Mouse (Mus musculus): Measurements from ENCODE around the gene Dpp6.

The Dpp6 gene

DNA sequence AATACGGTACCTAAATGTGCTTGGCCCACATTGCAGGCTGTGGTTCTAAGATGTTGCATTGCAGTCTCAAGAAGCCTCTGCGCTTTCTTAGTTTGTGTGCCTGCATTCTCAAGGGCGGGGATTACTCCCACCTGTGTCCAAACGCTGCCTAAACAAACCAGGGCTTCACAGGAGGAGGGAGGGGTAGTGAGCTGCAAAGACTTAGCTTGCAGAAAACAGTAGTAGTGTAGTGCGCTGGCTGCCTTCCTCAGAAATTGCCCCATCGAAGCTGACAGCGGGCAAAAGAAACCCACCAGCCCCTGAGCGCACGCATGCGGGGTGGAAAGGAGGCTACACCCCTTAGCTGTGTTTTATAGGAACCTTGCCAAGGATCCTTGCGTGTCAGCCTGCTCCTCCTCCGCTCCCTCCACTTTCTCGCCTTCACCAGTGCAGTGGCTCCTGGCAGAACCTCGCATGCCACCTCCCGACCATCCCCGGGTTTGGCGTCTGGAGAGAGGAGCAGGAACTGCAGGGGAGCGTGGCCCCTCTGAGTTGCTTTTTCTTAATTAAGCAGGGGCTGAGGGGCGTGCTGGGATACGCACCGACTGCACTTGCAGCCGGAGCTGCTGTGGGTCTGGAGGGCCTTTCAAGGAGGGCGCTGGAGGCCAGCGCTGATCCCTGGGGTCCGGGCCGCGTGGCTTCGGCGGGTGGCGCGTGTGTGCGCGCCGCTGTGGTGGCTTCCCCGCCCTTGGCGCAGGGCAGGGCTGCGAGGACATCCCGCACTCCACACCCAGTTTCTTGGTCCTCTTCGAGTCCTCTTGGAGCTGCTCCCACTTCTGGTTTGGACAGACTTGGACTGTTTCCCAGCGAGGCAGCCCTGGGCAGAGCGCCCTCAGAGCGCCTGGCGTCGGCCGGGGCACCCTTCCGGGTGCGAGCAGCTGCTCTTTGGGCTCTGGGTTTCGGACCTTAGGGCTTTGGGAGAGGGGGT, at the start of gene Dpp6:
Gene Dpp6, plus strand, starts transcription at position 229 of the 967 bp plus-strand sequence.
- no peak for DNase-seq (ENCODE audit: low spot score)

DNA sequence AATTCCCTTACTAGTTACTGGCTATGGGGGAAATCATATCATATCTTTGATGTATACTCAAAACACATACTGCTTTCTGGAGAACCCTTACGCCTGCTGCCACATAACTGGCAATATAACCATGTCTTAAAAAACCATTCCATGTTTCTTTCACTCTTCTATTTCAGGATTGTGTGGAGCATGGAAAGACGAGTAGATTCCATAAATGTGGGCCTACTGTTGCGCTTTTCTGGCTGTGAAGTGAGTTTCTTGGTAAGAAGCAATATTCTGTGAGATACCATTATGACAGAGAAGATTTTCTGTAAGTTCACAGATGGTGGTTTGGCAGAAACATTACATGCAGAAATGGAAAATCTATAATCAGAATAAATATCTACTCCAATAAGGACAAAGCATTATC, 33.0 kb upstream of the Dpp6 start:
- DNase-seq (ENCODE audit: low spot score) = no peak

DNA sequence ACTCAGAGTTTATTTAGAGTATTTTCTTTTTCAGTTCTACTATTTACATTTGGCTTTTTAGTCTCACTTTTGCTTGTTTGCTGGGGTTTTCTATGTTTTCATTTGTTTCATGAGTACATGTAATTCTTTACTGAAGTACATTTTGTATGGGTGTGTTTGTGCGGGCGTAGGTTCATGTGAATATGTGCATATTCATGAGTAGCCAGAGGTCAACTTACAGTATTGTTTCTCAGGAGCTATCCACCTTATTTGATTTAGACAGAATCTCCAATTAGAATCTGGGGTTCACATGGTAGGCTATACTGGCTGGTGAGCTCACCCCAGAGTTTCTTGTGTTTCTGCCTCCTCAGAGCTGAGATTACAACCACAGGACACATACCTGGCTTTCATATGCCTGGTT, 21.5 kb upstream of the Dpp6 start:
- DNase-seq (ENCODE audit: low spot score) = no peak

DNA sequence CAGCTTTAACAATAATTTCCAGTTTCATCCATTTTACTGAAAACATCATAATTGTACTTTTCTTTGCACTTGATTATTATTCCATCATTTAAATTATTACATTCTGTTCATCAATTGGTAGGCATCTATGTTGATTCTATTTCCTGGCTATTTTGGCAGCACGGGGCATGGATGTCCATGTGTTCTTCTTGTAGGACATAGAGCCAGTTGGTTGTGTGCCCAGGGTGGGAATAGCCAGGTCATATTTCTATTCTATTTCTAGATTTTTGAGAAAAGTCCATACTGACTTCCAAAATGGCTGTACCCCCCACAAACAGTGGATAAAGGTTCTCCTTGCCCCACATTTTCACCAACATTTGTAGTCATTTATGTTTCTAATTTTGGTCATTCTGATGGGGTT, 19.0 kb downstream of the Dpp6 start:
- no peak for DNase-seq (ENCODE audit: low spot score)

GRCm38 (mm10) chr5:26841151-26841550, 24.1 kb downstream of the Dpp6 start:
- no peak for DNase-seq (ENCODE audit: low spot score)

DNA sequence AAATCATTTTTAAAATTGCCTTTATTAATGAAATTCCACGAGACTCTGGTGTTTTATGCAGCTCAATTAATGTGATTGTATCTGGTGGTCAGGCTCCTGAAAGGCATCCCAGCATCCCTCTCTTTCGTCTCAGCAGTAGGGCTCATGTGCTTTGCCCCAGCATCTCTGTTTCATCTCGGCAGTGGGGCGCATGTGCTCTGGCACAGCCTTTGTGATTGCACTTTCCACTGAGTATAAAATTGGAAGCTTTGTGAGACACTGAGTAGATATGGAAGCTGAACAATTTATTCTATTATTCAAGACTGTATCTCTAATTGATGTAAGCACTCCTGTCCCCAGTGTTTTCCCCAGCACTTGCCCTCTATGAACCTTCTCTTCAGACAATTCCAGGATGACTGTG, 37.7 kb downstream of the Dpp6 start:
- DNase-seq (ENCODE audit: low spot score) = no peak

DNA sequence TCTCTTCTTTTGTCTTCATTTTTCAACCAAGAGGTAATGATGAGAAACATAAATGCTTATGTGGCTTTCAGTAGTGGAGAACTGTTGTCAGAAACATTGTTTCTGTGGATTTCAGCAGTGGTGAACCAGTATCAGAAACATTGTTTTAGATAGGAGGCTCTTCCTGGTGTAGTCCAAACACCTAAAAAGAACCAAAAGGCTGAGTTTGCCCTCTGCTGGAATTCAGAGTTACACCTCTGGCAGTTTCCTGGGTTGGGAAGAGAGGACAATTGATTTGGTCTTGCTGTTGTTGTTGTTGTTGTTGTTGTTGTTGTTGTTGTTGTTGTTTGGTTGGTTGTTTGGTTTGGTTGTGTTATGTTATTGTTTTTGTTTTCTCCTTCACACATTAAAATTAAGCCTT, 58.4 kb downstream of the Dpp6 start:
- no peak for DNase-seq (ENCODE audit: low spot score)

- no peak for DNase-seq (ENCODE audit: low spot score)
Measured at GRCm38 (mm10) chr5:26887496-26887895, 70.5 kb downstream of the Dpp6 start.

DNA sequence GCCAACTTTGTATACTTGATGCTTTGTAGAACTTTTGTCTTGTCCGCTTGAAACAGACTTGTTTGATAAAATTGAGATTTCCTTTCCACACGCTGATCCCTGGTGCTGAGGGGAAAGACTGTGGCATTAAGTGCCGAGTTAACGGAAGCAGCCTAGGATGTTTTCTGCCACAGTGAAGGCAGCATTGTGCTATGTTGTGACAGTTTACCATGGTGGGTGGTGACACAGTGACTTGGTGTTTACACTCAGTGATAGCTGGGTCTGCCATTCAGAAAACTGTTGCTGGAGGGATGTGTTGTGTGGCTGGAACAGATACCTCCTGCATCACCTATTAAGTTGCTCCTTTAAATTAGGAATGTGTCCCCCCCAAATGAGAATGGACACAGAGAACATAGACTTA, 71.1 kb downstream of the Dpp6 start:
- DNase-seq (ENCODE audit: low spot score) = no peak

GRCm38 (mm10) chr5:26894346-26894745, 77.3 kb downstream of the Dpp6 start:
- no peak for DNase-seq (ENCODE audit: low spot score)

GRCm38 (mm10) chr5:26903786-26904185, 86.8 kb downstream of the Dpp6 start:
- no peak for DNase-seq (ENCODE audit: low spot score)

GRCm38 (mm10) chr5:26904324-26905041, 87.5 kb downstream of the Dpp6 start:
- DNase-seq (ENCODE audit: low spot score) = no peak

- no peak for DNase-seq (ENCODE audit: low spot score)
Measured at GRCm38 (mm10) chr5:26907151-26907550, 90.1 kb downstream of the Dpp6 start.

GRCm38 (mm10) chr5:26908612-26909011, 91.6 kb downstream of the Dpp6 start:
- no peak for DNase-seq (ENCODE audit: low spot score)

GRCm38 (mm10) chr5:26910353-26910752, 93.3 kb downstream of the Dpp6 start:
- no peak for DNase-seq (ENCODE audit: low spot score)

DNA sequence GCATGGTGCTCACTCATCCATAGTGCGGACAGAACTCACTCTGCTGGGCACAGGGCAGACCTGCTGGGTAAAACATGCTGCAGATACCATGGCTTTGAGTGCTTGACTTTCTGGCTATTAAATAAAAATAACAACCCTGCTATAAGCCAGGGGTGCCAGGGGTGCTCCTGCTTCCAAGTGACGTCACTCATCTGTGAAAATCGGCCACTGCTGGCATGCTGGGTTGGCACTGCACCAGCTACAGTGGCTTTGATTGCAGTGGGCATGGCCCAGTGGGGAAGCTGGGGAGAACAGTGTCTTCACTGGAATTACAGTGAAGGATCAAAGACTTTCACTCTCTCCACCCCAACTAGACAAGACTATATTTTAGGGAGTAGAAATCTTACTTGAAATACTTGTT, 95.0 kb downstream of the Dpp6 start:
- DNase-seq (ENCODE audit: low spot score) = no peak

DNA sequence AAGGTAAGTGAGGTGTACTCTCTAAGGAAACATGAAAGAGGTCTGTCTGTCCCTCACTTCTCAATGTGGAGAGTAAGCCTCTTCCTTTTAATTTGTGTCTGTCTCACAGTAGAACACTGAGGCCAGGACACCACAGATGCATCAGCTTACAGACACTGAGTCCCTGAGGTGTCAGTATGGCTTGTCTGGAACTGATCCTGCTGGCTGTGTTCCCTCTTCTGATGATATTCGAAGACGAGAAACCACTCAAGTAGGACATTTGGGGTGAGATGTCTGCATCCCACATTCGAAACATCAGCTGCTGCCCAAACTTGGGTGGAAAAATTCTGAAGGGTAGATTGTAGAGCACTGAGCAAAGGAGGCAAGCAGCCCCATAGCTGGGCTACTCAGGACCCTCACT, 101.8 kb downstream of the Dpp6 start:
- DNase-seq (ENCODE audit: low spot score) = no peak

- no peak for DNase-seq (ENCODE audit: low spot score)
Measured at GRCm38 (mm10) chr5:26924552-26924951, 107.5 kb downstream of the Dpp6 start.

DNA sequence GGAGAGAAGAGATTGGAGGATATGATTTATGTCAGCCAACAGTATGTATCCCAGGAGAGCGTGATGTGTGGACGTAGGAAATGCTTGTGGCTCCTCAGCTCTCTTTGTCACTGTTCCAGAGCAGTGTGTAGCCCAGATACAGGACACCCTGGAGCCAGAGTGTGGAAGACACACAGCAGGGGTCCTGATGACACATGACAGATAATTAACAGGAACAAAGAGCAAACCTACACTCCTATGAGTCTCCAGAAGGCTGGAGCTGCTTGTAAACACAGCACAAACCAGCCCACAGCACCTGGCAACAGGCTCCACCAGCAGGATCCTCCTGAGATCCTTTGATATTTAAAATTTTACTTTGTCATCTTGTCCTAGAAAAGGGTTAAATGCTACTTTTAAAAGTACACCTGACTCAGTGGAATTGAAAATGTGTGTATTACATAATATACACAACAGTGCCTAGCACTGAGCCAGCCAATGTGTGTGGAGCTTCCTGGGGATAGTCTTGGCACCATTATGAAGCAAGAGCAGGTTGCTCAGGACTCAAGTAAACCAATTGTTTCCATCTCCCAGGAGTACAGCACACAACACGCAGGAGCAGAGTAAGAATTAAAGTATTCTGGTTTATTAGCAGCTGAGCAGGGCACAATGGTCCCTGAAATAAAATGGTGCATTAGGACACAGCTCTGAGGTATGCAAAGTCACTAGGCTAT, 115.6 kb downstream of the Dpp6 start:
- no peak for DNase-seq (ENCODE audit: low spot score)

GRCm38 (mm10) chr5:26934911-26935310, 117.9 kb downstream of the Dpp6 start:
- DNase-seq (ENCODE audit: low spot score) = no peak

- DNase-seq (ENCODE audit: low spot score) = no peak
Measured at GRCm38 (mm10) chr5:26941471-26941870, 124.5 kb downstream of the Dpp6 start.

DNA sequence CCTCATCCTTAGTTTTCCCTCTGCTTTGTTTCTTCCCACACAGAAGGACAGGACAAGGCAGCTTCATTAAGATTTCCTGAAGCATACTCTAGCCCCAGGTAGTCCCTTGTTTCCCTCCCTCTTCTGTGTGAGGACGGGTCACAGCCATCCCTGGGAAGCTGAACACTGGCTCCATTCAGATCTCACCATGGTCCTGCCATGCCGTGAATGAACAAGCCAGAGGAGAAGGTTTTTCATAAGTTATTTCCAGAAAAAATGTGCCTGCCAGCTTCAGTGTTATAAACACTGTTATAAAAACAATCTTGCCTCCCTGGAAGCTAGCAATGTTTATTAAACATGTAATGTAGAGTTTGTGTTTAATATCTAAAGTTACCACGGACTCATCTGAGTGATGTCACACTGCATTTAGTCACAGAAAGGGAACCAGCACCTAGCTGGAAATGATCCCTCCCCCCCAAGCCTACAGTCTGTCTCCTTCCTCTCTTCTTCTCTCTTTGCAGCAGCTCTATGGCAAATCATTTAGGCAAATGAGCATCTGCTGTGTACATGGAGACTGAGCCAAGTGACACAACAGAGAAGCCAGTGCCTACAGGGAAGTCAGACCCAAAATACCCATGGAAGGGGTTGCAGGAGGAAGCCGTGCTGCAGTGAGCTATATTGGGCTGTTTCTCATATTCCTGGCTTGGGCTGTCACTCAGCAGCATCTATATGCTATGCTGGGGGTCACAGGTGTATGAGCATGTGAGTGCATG, 128.3 kb downstream of the Dpp6 start:
- no peak for DNase-seq (ENCODE audit: low spot score)
